Mouse (Mus musculus): Measurements from ENCODE around the gene Tspan5.

Tspan5 gene

DNA sequence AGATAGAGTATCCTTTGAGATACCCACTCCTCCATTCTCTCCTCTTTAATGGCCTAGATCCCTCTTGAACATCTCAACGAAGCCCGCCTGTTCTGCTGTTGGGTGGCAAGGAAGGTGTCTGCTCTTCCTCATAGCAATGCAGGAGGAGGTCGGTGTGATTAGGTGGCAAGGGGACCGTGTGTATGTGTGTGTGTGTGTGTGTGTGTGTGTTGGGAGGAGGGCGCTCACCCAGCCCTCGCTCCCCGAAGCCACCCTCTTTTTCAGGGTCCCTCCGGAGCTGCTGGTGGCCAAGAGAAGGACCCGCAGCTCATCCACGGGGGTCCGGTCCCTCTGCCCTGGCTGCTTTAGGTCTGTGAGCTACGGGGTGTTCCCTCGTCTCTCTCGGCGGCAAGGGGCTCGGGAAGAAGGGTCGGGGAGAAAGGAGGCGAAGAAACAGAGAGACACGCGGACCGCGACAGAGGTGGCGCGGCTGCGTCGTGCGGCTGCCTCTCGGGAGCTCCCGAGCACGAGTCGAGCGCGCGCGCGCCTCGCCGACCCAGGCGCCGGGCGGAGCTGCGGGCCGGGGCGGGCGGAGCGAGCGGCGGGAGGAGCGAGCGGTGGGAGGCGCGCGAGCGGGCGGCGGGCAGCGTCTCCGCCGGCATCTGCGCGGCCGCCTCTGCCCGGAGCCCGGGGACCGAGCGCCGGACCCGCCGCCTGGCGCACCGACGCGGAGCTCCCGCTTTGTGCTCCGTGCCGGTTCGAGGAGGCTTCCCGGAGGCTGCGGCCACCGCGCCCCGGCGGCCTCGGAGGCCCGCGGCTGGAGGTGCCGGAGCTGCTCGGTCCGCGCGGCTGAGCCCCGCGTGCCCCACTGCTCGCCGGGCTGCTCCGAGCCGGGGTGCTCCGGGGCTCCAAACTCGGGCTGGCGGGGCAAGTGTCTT is at the start of gene Tspan5:
Gene Tspan5, plus strand, starts transcription at position 547 of the 917 bp plus-strand sequence.
- peak; percentile 82 for DNase-seq

DNA sequence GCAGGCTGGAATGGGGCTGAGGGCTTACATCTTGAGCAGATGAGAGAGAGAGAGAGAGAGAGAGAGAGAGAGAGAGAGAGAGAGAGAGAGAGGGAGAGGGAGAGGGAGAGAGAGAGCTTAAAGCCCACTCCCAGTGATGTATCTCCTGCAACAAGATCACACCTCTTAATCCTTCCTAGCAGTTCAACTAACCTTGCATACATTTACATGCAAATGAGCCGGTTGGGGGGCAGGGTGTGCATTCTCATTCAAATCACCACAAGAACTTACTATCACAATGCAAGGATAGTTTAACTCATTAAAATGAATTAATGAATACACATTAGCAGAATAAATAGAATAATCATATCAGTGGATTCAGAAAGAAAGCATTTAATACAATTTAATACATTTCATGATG is 49.7 kb upstream of the Tspan5 start:
- no peak for DNase-seq

DNA sequence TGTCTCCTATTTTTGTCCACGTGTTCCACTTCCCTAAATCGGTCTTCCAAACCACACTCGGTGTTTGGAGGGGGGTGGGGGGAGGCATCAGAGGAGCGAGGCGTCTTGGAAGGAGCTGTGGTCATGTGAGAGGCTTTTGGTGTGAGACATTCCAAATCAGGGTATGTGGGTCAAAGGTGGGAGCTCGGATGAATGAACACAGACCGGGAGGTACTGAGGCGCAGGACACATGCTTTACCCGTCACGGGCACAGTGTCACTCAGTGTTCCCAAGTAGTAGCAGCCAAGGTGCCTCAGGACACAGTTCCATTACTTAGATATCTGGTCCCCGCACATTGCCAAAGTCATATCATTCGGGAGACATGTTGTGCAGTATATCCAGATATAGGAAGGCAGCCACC is 38.6 kb upstream of the Tspan5 start:
- DNase-seq = no peak

DNA sequence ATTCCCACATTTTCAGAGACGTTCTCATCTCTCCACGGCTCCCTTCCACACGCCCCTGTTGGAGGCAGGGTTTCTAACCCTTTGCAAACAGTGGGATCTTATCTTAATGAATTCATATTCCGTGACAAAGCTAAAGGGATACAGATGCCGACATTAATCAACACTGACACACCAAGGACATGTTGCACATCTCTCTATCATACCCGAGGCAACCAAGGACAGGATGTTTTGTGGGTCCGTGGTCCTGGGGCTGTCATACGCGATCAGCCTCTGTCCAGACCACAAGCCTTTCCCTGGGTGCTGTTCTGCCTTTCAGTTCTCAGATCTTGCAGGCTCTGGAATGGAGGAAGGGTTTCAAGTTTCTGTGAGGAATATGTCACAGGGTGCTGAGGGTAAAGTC is 37.5 kb upstream of the Tspan5 start:
- no peak for DNase-seq

DNA sequence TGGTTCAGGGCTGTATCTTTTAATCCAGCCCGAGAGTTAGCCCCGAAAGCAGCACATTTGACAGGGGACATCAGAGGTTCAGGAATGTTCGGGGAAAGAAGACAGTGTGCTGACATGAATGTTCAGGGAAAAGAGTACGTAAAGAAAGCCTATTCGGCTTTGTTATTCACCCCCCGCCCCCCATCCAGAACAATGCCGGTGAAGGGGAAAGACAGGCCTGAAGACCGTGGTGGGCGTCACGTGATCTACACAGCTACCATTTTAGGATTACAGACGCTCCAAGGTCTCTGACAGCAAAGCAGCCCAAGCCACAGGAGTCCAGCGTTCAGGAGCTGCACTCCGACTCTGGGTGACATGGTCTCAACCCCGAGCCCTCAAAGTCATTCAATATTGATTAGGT is 36.1 kb upstream of the Tspan5 start:
- no peak for DNase-seq

DNA sequence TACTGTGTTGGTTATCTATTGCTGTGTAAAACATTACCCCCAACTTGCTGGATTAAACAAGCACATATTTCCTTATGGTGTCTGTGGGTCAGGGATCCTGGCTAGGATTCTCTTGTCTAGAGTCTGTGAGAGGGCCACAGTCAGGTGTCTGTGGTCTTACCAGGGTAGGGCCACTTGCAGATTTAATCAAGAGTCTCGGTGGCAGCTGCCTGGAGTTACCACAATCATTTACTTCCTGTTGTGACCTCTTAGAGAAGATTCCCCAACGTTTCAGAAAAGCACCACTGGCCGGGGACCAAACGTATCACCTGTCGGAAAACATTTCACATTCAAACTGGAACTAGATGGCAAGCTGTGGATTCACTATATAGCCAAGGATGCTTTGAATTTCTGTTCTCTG is 32.8 kb upstream of the Tspan5 start:
- no peak for DNase-seq

DNA sequence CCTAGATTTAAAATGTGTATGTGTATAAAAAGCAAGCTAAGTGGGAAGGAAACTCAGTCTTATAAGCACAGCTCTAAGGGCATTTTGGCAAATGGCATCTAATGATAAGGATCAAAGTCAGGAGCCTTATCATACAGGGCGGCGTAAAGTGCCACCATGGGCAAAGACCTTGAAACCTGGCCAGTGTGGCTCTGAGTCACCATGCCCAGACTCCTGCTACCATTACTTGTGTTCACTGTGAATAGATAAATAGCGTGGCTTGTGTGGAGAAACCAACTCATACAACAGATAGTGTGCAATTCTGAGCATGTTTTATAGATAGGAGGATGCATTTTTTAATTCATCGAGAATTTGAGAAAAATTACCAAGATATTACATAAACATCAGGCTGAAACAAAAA is 30.0 kb upstream of the Tspan5 start:
- DNase-seq = no peak

DNA sequence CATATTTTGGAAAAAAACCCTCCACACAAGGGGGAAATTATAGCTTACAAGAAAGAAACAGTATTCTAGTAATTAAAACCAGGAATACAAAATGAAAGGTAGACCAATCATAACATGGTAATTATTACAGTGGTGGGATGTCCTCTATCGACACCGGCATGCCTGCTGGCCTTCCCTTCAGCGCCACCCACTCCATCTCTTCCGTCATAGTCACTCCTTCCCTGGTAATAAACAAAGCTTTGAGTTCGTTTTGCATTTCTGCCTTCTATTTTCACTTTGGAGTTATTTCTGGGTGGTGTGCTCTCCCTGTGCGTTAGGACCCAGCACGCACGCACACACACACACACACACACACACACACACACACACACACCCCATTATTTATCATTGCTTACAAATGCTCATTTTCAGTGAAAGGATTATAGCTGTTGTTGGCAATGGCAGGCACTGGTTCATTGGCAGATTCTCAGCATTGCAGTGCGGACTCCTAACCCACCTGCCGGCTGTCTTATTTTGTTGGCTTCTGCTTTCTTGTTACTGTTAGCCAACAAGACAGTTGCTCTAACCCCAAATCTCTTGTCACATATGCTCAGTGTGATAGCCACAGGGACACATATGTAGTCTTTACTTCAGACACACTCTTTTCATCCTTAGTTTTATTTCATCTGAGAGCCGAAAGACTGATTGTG is 29.4 kb upstream of the Tspan5 start:
- DNase-seq = no peak

DNA sequence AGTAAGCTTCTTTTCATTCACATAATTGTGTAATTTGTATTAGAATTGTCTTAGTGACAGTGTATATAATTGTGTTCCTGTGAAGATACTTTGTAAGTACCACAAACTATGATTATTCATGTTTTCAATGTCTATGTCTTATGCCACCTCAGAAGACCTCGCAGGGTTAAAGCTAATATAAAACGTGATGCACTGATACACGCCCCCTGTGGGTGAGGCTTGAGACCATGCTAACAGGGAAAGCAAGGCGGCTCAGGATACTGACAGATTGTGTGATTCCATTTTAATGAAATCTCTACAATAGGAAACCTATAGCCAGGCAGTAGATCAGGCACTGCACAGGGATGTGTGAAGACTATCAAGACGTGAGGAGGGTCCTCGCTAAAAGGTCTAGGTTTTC is 28.9 kb upstream of the Tspan5 start:
- DNase-seq = peak; percentile 20

DNA sequence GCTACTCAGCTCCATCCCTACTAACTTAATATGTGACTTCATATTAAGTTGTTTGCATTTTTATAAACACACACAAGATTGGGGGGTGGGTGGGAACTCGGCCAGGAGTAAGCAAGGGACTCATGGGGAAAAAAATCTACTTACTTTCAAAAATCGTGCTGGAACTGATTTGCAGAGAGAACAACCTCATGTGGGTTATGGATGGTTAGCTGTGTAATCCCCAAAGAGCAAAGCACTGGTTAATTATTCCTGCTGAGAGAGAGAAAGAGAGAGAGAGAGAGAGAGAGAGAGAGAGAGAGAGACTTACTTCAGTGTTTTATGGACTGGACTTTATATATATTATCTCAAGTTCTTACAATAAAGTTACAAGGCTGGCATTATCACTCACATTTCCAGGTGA is 27.2 kb upstream of the Tspan5 start:
- no peak for DNase-seq

DNA sequence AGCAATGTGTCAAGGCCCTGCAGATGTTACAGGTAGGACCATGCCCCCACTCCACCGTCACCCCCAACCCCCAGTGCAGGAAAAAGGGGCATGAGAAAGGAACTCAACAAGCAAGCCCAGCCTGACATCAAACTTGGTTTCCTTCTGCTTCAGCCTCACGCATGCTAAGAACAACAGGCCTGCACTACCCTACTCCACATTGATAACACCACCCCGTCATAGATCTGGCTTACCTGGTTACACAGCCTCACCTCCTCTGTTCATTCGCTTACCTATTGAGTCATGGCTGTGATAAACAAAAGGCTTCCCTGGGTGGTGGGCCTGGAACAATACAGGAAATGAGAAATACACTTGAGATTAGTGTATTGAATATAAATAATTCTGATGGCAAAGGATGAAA is 26.8 kb upstream of the Tspan5 start:
- no peak for DNase-seq

DNA sequence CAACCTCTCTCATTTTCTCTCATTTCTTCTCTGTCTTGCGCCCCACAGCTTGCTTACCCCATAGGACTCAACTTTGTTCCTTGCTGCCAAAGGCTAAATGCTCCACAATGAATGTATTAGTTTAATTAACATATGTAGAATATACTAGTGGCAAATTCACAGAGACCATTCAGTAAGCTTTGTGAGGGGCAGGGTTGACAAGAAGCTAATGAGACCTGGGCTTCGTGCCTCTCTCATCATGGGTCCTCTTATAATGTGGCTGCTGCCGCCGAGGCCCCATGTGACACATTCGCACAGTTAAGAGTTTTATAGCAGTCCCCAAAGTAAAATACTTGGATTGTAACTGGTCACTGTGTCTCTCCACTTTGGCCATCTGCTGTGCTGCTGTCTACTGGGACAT is 25.0 kb upstream of the Tspan5 start:
- DNase-seq = no peak

DNA sequence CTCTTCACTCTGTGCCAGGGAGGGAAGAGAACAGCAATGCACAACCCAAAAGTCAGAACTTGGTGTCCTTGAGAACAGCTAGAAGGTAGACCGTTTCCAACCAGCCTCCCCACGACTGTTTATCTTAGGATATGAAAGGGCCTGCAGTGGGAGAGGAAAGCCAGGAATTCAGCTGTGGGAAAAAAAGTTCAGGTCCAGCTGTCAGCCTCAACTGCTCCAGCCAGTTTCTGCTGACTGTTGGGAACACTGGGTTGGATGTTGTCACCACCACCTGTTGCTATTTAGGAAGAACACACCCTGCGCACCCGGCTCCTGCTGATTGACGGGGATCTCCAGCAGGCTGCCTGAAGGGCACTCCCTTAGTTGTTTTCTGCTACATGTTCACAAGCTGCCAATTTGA is 19.8 kb upstream of the Tspan5 start:
- DNase-seq = no peak

DNA sequence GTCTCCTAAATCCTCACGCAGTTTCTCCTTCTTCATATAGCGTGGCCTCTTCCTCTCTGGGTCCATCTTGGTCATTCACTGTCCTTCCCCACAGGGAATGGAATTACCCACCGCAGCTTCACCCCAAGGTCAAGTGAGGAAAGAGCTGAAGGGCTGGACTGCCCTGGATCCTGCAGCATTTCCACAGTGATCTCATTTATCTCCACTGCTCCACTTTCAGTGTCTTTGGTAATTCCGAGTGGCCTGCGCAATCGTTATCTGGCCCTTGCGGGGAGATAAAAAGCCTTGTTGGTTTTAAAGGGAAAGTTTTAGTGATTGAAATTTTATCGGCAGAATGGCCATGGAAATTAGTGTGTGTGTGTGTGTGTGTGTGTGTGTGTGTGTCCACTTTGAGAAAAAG is 14.4 kb upstream of the Tspan5 start:
- no peak for DNase-seq

DNA sequence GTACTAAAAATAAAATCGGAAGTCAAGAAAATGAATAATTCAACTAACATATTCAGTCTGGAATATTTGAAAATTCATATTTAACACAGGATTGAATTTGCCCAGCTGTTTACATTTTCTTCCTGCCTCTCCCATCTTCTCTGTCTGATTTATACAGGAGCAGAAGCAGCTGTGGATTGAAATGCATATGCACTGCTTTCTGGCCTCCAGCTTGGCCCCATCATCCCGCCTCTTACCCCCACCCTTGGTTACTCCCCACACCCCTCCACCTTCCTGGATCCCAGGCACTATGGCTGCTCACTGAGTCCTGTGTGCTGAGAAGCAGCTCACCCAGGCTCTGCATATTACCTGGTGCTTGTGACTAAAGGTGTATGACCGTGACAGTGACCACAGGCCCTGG is 13.2 kb upstream of the Tspan5 start:
- DNase-seq = no peak

DNA sequence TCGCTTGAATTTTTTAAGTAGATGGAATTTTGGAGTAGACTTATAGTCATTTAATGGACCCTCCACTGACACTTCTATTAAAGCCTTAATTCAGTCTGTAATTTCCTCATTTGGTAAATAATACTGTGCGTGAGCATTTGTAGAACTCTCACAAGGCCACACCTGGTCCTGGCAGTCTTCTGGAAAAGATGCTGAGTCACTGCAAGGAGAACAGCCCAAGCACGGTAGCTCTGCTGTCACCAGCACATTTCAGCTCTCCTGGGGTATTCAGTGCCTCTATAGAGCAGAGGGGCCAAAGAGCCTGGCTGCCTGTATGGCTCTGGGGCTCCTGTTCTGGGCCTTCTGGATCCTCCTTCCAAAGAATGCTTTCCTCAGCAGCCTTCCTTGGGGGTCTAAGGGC is 11.2 kb upstream of the Tspan5 start:
- DNase-seq = no peak

DNA sequence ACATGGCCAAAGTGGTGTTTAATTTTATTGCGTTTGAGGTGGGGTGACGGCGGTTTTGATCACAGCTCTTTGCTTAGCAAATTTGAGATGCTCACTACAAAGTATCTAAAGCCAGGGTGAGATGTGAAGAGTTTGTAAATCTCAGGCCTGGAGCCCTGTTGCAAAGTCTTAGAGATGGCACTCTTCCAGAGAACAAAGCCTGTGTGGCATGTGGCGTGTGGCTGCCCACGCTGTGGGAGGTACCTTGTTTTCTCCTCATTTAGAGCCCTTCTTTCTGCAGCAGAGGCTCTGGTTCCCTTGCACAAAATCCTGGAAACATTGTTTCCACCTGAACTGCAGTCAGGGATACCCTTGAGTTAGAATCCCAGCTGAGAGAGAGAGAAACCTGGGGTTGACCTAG is 6.2 kb upstream of the Tspan5 start:
- no peak for DNase-seq

DNA sequence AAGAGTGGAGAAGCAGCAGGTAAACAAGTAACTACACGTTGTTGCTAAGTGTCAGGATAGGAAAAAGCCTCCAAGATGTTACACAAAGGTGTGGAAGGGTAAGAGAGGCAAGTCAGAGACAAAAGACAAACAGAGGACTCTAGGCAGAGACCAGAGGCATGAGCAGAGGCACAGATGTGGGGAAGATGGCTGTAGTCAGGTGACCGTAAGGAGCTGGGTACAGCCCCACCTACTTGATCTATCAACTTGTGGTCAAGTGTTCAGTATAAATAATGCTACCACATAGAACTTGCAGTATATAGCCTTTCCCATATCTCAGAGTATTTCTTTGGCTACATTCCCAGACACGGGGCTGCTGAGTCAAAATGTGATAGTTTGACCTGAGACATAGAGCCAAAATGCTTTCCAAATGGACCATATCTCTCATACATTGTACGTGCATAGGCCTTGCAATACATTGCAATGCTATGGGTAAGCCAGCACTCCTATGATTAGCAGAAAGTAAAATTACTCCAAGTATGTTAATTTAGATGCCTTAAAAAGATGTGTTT is 2.8 kb upstream of the Tspan5 start:
- DNase-seq = no peak

DNA sequence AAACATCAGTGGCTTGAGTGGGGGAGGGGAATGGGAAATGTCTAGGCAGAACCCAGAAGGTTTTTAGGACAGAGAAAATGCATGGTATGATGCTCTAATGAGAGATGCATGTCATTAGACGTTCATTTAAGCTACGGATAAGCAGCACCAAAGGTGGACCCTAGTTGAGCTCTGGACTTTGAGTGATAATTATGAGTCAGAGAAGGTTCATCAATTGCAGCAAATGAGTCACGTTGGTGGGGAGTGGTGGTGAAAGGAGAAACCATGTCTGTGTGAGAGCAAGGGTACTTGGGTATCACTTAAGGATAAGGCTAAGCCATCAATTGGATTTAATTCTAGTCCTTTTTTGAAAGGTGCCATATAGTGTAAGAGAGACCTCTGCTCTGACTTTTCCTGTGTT is 1.7 kb upstream of the Tspan5 start:
- no peak for DNase-seq

DNA sequence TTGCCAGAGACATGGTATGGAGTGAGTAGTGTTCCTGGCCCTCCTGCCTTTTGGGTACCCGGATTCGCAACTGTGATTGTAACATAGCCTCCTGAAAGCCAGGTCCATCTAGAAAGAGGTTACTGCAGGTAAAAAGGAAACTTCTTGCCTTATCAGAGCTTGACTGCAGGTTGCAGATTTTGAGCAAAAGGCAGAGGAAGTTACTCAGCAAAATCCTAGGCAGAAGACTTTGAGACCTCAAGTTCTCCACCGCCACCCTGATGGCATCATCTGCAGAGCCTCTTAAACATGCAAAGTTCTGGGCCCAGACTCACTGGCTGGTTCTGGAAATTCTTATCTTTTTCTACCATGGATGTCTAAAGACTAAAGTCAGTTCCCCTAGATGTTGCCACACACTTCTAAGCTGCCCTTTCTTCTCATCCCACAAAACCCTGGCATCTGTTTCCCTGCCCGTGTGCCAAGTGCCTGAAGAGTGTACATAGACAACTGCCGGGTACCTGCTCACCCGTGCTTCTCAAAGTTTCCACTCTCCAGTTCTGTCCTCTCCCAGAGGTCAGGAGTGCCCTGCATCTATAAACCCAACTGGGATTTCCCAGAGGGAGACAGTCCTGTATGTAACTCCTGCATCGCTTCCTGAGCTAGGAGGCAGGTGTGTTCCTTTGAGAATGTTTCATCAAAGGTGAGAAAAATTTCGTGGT is 1.0 kb upstream of the Tspan5 start:
- DNase-seq = no peak

DNA sequence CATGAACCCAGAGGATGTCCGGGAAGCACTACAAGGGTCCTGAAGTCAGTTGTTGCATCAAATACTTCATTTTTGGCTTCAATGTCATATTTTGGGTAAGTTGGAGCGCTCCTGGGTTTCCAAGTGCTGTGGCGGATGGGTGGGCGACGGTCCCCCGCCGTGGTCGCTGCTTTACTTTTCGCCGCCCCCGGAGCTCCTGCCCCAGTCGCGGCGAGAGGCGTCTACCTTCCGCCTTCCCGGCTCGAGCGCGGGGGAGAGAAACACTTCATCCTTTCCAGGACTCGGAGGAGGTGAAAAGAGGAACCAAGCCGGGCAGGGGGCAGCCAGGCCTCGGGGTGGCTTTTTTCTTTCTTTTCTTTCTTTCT is 553 bp downstream of the Tspan5 start:
- peak; percentile 31 for DNase-seq

DNA sequence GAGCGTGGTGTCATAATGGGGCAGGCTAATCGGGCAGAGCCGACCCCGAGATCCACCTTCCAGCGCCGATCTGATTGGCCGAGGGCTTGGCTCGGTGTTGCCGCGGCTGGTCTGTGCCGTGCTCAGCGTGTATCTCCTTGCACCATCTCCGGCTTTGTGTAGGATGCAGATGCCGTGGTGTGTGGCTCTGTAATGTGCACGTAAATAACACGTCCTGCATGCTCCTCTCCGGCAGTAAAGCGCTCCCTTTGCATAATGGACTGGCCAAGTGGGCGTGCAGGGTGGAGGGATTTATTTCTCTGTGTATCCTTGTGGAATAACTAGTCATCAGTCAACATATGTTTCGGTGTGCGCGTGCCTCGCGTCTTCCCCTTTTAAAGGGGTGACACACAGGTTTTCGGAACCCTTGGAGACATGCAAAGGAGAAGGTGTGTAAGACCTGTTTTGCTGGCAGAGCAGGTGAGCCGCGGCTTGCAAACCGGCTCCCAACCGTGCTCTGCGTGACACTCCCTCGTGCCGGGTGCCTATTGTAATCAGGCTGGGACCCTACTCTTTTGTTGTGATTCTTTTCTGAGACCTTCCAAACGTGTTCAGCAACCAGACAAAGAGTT is 1.2 kb downstream of the Tspan5 start:
- DNase-seq = peak; percentile 60

Data from lung, postnatal 10 days (tissue).